Mouse (Mus musculus): ENCODE measurements around the gene Pdpk1. TPM values are rescaled to one million over a fixed set of nuclear protein-coding genes. Genes with fewer than 3 reads are reported as not detected.

The Pdpk1 gene
- polyA plus RNA-seq, 1 experiment from 2014 or later = 19.3 TPM

DNA sequence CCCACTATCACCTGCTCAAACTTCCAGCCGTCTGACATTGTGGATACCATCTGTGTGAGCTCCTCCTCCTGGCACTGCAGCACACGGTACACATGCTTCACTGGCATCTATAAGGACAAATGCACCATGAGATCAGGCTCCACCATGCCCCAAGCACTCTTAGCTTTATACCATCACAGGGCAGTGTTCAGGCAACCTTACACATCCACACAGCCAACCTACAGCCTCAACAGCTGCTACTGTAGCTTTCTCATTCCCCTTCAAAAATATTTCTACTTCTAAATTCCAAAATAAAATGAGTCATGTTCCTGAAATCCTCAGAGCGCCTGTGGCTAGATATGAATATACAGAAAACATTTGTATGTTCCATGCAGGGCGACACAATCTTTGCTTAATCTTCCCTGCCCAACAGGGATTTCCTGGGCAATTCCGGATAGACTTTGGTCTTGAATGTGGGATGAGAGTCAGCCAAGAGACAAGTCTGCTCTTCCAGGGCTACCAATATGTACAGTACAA is 92.9 kb downstream of the Pdpk1 start:
- Histone ChIP-seq H3K36me3 (replicated peaks; ENCODE audit: insufficient read depth, low read length) (peaks cover 63% of the 10 kb centered on the region), H3K4me3 (ENCODE audit: low read depth, low read length) (no peak overlapping the region), H3K27ac (ENCODE audit: low read depth) (no peak overlapping the region), H3K4me1 (ENCODE audit: insufficient read depth) (no peaks in the 10 kb centered on the region), H3K4me2 (ENCODE audit: low read depth, low read length) (no peak overlapping the region), H3K27me3 (ENCODE audit: insufficient read depth, low read length) (no peaks in the 10 kb centered on the region), H3K9me3 (ENCODE audit: low read length) (no peaks in the 10 kb centered on the region), H3K9ac (replicated peaks) (no peak overlapping the region)
- ATAC-seq (no peak), DNase-seq (no peak)
- 88% methylated on average over 5 of the region's 5 CpGs for whole genome bisulfite sequencing (ENCODE audit: insufficient replicate concordance)
- TF ChIP-seq EP300 (IDR thresholded peaks at IDR 0.05; ENCODE audit: low read depth) = no peak
- no peak for TF ChIP-seq CTCF (IDR thresholded peaks at IDR 0.05; ENCODE audit: low read depth)

- Histone ChIP-seq H3K9me3 (ENCODE audit: low read length) (no peaks in the 10 kb centered on the region), H3K27ac (ENCODE audit: low read depth) (no peak overlapping the region), H3K4me2 (ENCODE audit: low read depth, low read length) (no peak overlapping the region), H3K36me3 (replicated peaks; ENCODE audit: insufficient read depth, low read length) (peaks cover 68% of the 10 kb centered on the region), H3K27me3 (ENCODE audit: insufficient read depth, low read length) (no peaks in the 10 kb centered on the region), H3K4me1 (ENCODE audit: insufficient read depth) (no peaks in the 10 kb centered on the region), H3K4me3 (ENCODE audit: low read depth, low read length) (no peak overlapping the region), H3K9ac (replicated peaks) (no peak overlapping the region)
- DNase-seq (no peak), ATAC-seq (no peak)
- TF ChIP-seq EP300 (IDR thresholded peaks at IDR 0.05; ENCODE audit: low read depth) (no peak), CTCF (IDR thresholded peaks at IDR 0.05; ENCODE audit: low read depth) (no peak)
- WGBS (ENCODE audit: insufficient replicate concordance) = 85% methylated on average over 14 of the region's 14 CpGs
Measured at GRCm38 (mm10) chr17:24056636-24057625, 93.8 kb downstream of the Pdpk1 start.

- no peak overlapping the region for H3K27ac ChIP-seq (ENCODE audit: low read depth)
Measured at GRCm38 (mm10) chr17:24049008-24049407, 101.7 kb downstream of the Pdpk1 start.

GRCm38 (mm10) chr17:24048053-24048452 is 102.7 kb downstream of the Pdpk1 start:
- H3K36me3 ChIP-seq (replicated peaks; ENCODE audit: insufficient read depth, low read length) = peaks cover 33% of the 10 kb centered on the region
- H3K27me3 ChIP-seq (ENCODE audit: insufficient read depth, low read length) = no peaks in the 10 kb centered on the region
- no peak overlapping the region for H3K9ac ChIP-seq (replicated peaks)
- DNase-seq (no peak), ATAC-seq (no peak)
- no peaks in the 10 kb centered on the region for H3K4me1 ChIP-seq (ENCODE audit: insufficient read depth)
- no peaks in the 10 kb centered on the region for H3K9me3 ChIP-seq (ENCODE audit: low read length)
- H3K4me2 ChIP-seq (ENCODE audit: low read depth, low read length) = no peak overlapping the region
- H3K27ac ChIP-seq (ENCODE audit: low read depth) = no peak overlapping the region
- no peak for TF ChIP-seq EP300 (IDR thresholded peaks at IDR 0.05; ENCODE audit: low read depth)
- TF ChIP-seq CTCF (IDR thresholded peaks at IDR 0.05; ENCODE audit: low read depth) = no peak
- WGBS (ENCODE audit: insufficient replicate concordance) = 79% methylated on average over 5 of the region's 5 CpGs
- no peak overlapping the region for H3K4me3 ChIP-seq (ENCODE audit: low read depth, low read length)

More at GRCm38 (mm10) chr17:24049008-24049407, 101.7 kb downstream of the Pdpk1 start:
- 87% methylated on average over 8 of the region's 8 CpGs for WGBS (ENCODE audit: insufficient replicate concordance)
- ATAC-seq (no peak), DNase-seq (no peak)
- H3K4me3 ChIP-seq (ENCODE audit: low read depth, low read length) = no peak overlapping the region
- H3K9me3 ChIP-seq (ENCODE audit: low read length) = no peaks in the 10 kb centered on the region
- no peaks in the 10 kb centered on the region for H3K27me3 ChIP-seq (ENCODE audit: insufficient read depth, low read length)
- H3K36me3 ChIP-seq (replicated peaks; ENCODE audit: insufficient read depth, low read length) = peaks cover 41% of the 10 kb centered on the region
- no peaks in the 10 kb centered on the region for H3K4me1 ChIP-seq (ENCODE audit: insufficient read depth)
- TF ChIP-seq EP300 (IDR thresholded peaks at IDR 0.05; ENCODE audit: low read depth) (no peak), CTCF (IDR thresholded peaks at IDR 0.05; ENCODE audit: low read depth) (no peak)
- H3K9ac ChIP-seq (replicated peaks) = no peak overlapping the region
- H3K4me2 ChIP-seq (ENCODE audit: low read depth, low read length) = no peak overlapping the region

- Histone ChIP-seq H3K36me3 (replicated peaks; ENCODE audit: insufficient read depth, low read length) (peaks cover 20% of the 10 kb centered on the region), H3K4me1 (ENCODE audit: insufficient read depth) (no peaks in the 10 kb centered on the region), H3K27ac (ENCODE audit: low read depth) (no peak overlapping the region), H3K9me3 (ENCODE audit: low read length) (no peaks in the 10 kb centered on the region), H3K9ac (replicated peaks) (no peak overlapping the region), H3K4me2 (ENCODE audit: low read depth, low read length) (no peak overlapping the region), H3K4me3 (ENCODE audit: low read depth, low read length) (no peak overlapping the region), H3K27me3 (ENCODE audit: insufficient read depth, low read length) (no peaks in the 10 kb centered on the region)
- WGBS (ENCODE audit: insufficient replicate concordance) = 34% methylated on average over 5 of the region's 5 CpGs
- ATAC-seq (no peak), DNase-seq (no peak)
- TF ChIP-seq CTCF (IDR thresholded peaks at IDR 0.05; ENCODE audit: low read depth) = no peak
Measured at GRCm38 (mm10) chr17:24046026-24046425, 104.7 kb downstream of the Pdpk1 start.

DNA sequence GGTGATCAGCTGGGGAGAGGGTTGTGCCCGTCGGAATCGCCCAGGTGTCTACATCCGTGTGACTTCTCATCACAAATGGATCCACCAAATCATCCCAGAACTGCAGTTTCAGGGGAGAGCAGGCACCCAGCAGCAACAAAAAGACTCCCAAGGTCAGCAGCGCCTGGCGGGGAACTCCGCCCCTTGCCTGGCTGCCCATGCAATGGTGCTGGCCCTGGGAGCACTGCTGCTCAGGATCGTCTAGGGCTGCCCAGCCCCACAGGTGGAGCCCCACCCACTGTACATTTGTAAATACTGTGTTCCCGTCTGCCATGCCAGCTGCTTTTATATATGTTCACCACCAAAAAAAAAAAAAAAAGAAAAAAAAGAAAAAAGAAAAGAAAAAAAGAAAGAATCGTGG is 105.1 kb downstream of the Pdpk1 start:
- no peak for ATAC-seq
- no peaks in the 10 kb centered on the region for H3K9me3 ChIP-seq (ENCODE audit: low read length)
- H3K27ac ChIP-seq (ENCODE audit: low read depth) = no peak overlapping the region
- TF ChIP-seq EP300 (IDR thresholded peaks at IDR 0.05; ENCODE audit: low read depth) = no peak
- TF ChIP-seq CTCF (IDR thresholded peaks at IDR 0.05; ENCODE audit: low read depth) = no peak
- H3K27me3 ChIP-seq (ENCODE audit: insufficient read depth, low read length) = no peaks in the 10 kb centered on the region
- H3K9ac ChIP-seq (replicated peaks) = no peak overlapping the region
- H3K36me3 ChIP-seq (replicated peaks; ENCODE audit: insufficient read depth, low read length) = peaks cover 16% of the 10 kb centered on the region
- H3K4me1 ChIP-seq (ENCODE audit: insufficient read depth) = no peaks in the 10 kb centered on the region
- no peak for DNase-seq
- 69% methylated on average over 10 of the region's 10 CpGs for WGBS (ENCODE audit: insufficient replicate concordance)
- H3K4me3 ChIP-seq (ENCODE audit: low read depth, low read length) = no peak overlapping the region
- H3K4me2 ChIP-seq (ENCODE audit: low read depth, low read length) = no peak overlapping the region

Measured in liver, postnatal 0 days (tissue).